Mouse (Mus musculus): ENCODE measurements around the gene Tmem266.

DNA sequence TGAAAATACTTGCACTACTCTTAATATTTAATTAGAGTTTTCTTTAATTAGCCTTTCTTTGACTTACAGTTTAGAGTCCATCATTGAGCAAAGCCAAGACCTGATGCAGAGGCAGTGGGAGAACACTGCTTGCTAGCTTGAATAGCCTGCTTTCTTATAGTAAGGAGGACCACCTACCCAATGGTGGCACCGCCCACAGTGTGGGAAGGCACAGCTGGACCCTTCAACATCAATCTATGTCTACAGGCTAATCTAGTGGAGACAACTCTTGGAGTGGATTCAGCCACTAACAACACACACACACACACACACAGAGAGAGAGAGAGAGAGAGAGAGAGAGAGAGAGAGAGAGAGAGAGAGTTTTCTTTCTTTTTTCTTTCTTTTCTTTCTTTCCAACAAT lies 1.7 kb upstream of the Tmem266 start:
- TF ChIP-seq POLR2A (IDR thresholded peaks at IDR 0.05; ENCODE audit: low read depth, low read length) (no peak), CTCF (IDR thresholded peaks at IDR 0.05; ENCODE audit: extremely low read depth, insufficient read length, insufficient replicate concordance, low read depth, low read length) (no peak)
